Mouse (Mus musculus): Measurements from ENCODE around the gene Gm17545.

DNA sequence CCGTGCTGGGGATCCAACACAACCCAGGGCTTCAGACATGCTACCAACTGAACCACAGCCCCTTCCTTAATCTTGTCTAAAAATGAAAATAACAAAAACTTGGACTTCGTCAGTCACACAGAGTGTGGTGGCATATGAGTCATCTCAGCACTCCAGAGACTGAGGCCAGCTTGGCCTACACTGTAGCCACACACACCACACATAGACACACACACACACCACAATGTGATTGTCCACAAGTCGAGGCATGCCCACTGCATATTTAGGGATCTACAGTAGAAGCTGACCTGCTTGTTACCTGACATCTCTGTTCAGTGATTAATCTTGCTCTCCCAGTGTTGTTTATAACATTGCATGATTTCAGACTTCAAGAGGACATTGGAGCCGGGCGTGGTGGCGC is 4.9 kb upstream of the Gm17545 start:
- TF ChIP-seq POLR2A (IDR thresholded peaks at IDR 0.05; ENCODE audit: borderline replicate concordance, low read depth, low read length) (no peak), CTCF (IDR thresholded peaks at IDR 0.05; ENCODE audit: low read depth, low read length) (no peak)

Measured in bone marrow macrophage, adult 2 months (primary cell).